Mouse (Mus musculus): ENCODE results near the gene Pfas. TPM values are rescaled to one million over a fixed set of nuclear protein-coding genes. Genes with fewer than 3 reads are reported as not detected.
A peak's percentile ranks its signal among the peaks of the same experiment; 100 is the strongest.
"Not testable (repeated sequence)": the region's sequence is repeated elsewhere in the genome, so short reads cannot be mapped to it uniquely, and the experiment has no call there.

The Pfas gene
- total RNA-seq, 2 experiments from 2014 or later: 7.0 to 9.6 TPM

DNA sequence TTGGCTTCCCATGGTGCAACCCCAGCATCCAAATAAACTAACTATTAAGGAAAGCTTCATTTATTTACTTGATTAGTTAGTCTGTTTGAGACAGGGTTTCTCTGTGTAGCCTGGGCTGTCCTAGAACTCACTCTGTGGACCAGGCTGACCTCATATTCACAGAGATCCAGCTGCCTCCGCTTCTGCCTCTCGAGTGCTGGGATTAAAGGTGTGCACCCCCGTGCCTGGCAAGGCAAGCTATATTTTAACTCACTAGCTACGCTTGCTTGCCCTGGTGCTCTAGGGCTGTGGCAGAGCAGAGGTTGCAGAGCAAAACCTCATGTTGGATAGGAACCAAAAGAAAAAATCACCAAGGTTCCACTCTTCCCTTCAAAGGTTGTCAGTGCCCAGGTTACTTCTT lies 67.7 kb downstream of the Pfas start:
- no peak for DNase-seq (ENCODE audit: low spot score)

DNA sequence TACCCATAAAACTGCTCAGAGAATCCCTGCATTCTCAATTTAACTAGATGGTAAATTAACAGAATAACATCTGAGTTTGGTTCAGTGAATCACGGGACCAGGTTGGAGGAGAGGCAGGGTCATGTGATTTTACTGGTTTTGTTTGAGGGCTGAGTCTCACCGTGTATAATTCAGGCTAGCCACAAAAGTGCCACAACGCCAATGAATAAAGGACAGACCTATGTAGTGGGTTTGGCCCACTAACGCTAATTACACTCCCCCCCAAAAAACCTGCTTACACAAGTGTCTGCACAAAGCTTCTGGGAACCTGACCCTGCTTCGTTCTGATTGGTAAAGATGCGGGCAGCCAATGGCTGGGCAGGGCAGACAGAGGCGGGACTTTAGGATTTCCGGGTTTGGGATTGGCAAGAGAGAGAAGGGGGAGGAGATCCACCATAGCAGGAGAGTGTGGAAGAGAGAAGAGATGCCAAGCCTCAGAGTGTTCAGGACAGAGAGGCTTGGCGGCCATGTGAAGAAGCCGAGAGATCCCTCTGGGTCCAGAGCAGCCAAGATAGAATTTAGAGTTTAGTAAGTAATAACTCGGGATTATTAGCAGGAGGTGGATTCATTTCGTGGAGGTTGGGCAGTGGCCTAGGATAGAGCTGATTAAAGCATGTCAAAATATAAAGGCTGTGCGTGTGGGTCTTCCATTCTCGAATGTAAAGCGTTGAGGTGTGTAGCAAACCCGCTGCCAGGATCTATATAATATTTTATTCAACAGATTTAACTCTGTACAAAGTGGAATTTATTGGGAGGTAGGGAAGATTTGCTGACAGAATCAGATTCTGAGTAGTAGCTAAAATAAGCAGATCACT lies 68.6 kb downstream of the Pfas start:
- DNase-seq (ENCODE audit: low spot score): peak; percentile 93

DNA sequence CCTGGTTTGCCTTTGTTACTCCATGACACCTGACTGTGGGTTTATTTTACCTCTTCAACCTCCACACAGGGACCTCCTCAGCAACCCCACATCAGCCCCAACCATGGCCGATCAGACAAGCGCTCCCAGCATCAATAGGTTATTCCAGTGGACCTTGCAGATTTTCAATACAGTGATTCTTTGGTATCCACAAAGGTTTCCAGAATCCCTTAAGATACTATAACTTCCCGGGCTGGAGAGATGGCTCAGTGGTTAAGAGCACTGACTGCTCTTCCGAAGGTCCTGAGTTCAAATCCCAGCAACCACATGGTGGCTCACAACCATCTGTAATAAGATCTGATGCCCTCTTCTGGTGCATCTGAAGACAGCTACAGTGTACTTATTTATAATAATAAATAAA lies 71.3 kb downstream of the Pfas start:
- DNase-seq (ENCODE audit: low spot score): not testable (repeated sequence)

Small RNAs within 50 kb of the gene (microRNA-seq; reads per million reads assigned to microRNA genes)
- not detected for gene Mir3062

Other genes with a start within 250 kb of the Pfas start
- 100 to 1,000 TPM in 1 of 2 experiments, 10 to 100 TPM in 1; 78.2 to 106 TPM for gene Ndel1, start 136.6 kb downstream of the Pfas start, total RNA-seq (2021)
- not detected for gene Rnf222, start 119.9 kb downstream of the Pfas start, total RNA-seq (2021)
- gene Rpl26, start 106.9 kb downstream of the Pfas start, total RNA-seq (2021): 100 to 1,000 TPM; 639 to 682 TPM
- gene Odf4, start 81.4 kb downstream of the Pfas start, total RNA-seq (2021): not detected
- 1 to 10 TPM; 5.8 to 9.7 TPM for gene Arhgef15, start 51.0 kb downstream of the Pfas start, total RNA-seq (2021)
- 1 to 10 TPM; 4.8 to 5.2 TPM for gene Slc25a35, start 40.3 kb downstream of the Pfas start, total RNA-seq (2021)
- gene Rangrf, start 33.3 kb downstream of the Pfas start, total RNA-seq (2021): 10 to 100 TPM; 59.5 to 62.4 TPM
- gene Ctc1, start 7.5 kb upstream of the Pfas start, total RNA-seq (2021): 1 to 10 TPM; 9.4 to 9.5 TPM
- gene Aurkb, start 37.2 kb upstream of the Pfas start, total RNA-seq (2021): not detected
- gene Borcs6, start 51.3 kb upstream of the Pfas start, total RNA-seq (2021): 10 to 100 TPM; 20.0 to 23.5 TPM
- gene Tmem107, start 62.3 kb upstream of the Pfas start, total RNA-seq (2021): 1 to 10 TPM; 3.5 to 3.7 TPM
- 10 to 100 TPM; 37.4 to 39.3 TPM for gene Vamp2, start 80.0 kb upstream of the Pfas start, total RNA-seq (2021)
- gene Per1, start 86.8 kb upstream of the Pfas start, total RNA-seq (2021): 10 to 100 TPM; 41.9 to 72.2 TPM
- not detected for gene Hes7, start 111.9 kb upstream of the Pfas start, total RNA-seq (2021)
- not detected for gene 9130213A22Rik, start 114.1 kb upstream of the Pfas start, total RNA-seq (2021)
- gene Aloxe3, start 117.4 kb upstream of the Pfas start, total RNA-seq (2021): not detected
- gene Alox12b, start 148.5 kb upstream of the Pfas start, total RNA-seq (2021): not detected
- not detected for gene Alox8, start 189.4 kb upstream of the Pfas start, total RNA-seq (2021)
- not detected for gene Gucy2e, start 228.6 kb upstream of the Pfas start, total RNA-seq (2021)

All from gastrocnemius, adult 18-20 months (tissue).